Mouse (Mus musculus): ENCODE results near the gene Clcn5.

Gene Clcn5

DNA sequence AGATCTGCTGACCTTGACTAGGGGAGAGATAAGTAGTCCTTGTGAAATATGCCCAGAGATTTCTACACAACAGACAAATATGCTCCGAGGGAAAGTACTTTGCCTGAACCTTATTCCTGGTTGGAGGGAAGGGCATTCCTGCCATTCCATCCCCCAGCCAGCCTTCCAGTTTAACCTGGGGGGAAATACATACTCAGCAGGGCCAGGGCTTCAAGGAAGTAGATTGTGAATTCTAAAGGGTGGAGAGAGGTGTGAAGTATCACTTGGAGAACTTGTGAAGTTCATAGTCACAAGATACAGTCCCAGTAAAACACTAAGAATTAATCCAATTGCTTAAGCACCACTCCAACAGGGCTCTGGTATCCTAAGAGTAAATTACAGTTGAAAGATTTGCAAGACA, 121.3 kb downstream of the Clcn5 start:
- DNase-seq (ENCODE audit: low read depth in 2 of 2, low spot score in 2 of 2) = no peak

DNA sequence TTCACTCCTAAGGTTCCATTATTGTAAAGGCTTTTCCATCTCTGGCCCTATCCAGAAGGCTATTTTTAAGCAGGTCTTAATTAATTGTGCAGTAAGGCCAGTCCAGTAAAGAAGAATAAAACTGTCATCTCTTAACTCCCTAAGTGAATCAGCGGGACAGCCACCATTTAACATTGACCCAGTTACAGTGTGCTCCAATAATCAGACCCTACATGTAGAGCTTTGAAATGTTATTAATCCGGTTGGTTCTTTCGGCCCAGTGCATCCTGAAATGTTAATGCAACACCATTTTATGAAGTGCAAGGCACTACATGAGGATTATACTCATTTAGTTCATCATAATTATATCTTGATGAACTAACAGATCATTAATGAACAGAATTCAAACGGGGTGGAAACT, 128.3 kb downstream of the Clcn5 start:
- no peak for DNase-seq (ENCODE audit: low read depth in 2 of 2, low spot score in 2 of 2)

DNA sequence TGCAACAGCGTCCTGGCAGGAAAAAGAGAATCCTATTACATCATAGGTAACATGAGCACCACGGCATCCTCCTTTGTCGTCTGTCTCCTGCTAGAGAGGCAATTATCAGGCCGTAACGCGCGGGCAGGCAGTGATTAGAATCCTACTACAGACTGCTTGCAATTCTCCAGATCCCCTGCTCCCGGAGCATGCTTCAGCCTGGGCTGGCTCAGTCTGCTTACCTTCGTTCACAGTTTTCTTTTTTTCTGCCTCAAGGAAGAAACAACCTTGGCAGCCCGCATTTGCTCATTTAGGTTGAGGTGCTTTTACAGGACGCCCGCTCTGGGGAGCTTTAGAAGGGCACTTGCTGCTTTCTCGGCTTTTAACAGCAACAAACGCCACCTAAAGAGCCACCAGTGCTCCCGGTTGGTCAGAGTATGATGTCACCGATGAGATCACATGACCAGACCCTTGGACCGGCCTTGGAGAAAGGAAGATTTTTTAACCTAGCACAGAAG, 130.8 kb downstream of the Clcn5 start:
- no peak for DNase-seq (ENCODE audit: low read depth in 2 of 2, low spot score in 2 of 2)

DNA sequence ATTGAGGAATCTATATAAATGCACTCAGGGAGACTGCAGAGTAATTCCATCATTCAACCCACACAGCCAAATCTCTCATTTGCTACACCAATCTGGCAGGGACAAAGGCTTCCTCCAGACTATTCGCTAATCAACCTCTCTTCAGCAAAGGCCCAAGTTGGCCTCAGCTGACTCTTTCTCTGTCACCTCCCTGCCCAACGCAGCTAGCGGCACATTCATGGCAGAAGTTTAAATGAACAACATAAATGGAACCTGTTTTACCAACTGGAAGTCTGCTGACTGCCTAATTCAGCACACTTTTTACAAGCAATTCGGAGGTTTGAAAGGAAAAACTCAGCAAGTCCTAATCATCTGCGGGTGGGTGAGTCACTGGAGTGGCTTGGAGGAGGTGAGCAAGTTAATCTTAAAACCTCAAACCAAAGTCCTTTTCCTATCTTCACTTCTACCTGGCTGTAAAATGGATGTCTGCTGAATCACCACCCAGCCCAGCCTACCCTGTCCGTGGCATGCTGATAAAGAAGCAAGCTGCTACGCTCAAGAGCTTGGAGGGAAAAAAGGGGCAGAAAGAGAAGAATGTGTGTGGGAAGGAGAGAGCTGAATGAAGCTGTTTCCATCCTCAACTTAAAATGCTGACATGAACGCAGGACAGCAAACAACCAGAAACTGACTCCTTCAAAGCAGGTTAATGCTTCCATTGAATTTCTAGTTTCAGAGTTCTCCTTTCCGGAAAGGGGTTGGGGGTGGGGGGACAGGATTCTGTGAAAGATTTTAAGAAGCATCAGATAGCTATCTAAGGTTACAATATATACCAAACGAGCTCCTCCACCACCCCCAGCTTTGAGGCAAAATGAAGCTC, 131.5 kb downstream of the Clcn5 start:
- DNase-seq (ENCODE audit: low read depth in 2 of 2, low spot score in 2 of 2) = no peak

DNA sequence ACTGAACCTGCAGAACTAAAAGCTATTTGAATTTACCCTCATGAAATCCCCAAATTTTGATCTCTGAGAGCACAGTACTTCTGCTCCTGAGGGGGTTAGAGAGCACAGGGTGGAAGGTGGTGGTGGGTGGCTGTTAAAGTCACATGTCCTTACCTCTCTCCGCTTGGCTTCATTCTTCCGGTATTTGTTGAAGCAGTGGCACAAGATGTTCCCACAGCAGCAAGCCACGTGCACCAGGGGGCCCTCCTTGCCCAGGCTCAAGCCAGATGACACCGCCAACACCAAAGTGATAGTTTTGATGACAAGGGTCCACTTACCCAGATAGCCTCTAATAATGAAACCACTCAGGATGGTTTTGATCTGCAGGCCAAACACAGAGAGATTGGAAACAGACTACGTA, 149.0 kb downstream of the Clcn5 start:
- DNase-seq (ENCODE audit: low read depth in 2 of 2, low spot score in 2 of 2) = no peak

DNA sequence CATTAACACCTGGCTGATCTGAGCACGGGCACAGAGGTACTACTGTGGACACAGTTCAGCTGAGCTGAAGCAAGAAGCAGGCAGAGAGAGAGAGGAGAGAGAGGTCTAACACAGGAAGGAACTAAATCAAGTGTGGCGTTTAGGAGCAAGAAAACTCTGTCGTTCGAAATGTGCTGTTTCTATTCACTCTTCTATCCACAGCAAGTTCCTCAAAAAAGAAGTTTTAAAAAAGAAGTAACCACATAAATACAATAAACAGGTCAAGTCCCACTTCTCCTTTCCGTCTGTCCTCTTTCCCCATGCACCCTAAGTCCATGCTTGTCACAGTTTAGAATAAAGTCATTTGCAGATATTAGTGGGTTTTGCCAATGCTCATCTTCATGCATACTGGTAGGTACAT, 150.4 kb downstream of the Clcn5 start:
- no peak for DNase-seq (ENCODE audit: low read depth in 2 of 2, low spot score in 2 of 2)

DNA sequence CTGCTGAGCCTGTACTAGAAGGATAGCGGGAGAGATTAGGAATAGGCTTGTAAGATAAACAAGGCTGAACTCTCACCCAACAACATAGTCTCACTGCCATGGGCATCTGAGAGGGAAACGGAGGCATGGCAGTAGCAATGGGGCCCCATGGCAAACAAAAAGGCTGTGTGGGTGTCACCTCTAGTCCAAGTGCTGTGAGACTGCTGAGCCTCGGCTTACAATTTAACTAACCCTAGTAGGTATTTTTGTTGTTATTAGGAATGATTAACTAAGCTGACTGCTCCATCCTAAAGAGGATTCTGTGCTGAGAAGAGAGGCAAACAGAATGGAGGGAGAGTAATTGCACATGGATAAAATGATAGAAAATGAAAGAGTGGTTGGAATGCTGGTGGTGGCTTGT, 161.2 kb downstream of the Clcn5 start:
- DNase-seq (ENCODE audit: low read depth in 2 of 2, low spot score in 2 of 2) = no peak

DNA sequence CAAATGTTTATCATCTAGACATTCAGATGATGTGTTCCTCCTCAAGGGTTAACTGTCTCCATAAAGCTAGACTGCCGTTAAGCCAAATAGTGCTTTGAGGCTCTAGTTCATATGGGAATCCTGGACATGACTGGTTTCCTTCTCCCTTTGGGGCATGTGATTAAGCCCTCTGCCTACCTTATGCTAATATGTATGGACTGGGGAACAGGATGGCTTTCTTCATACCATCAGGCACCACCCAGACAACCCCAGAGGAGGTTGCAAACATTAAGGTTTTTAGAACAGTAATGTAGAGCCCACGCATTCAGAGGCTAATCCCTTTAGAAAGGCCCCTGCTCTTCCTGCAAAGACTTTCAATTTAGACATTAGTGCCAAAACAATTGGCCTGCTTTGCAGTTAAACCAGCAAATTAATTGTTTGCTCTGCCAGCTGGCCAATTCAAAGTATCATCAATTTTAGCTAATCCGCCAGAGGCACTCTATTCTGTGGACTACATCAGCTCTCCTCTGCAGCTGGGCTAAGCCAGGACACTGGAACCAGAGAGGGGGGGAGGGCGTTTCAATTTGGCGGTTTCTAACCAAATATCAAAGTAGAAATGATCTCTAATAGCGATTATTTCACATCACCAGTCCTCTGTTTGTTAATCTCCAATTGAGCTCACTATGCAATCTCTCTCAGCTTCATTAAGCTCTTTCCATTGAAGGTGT, 163.0 kb downstream of the Clcn5 start:
- DNase-seq (ENCODE audit: low read depth in 2 of 2, low spot score in 2 of 2) = no peak

DNA sequence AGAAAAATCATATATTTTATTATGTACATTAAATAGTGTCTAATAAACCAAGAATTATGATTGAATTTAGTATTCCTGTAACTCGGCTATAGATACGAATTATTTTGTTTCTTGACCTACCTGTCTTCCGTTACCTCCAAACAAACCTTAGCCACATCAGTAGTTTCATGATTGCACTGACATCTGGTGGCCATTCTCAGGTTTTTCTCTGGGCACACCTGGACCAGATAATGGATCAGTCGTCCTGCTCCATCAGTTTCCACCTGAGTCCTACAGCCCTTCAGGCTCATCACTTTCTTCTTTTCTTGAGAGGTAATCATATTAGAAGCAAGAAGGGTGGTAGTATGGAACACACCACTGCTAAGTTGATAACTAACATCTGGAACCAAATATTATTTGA, 169.0 kb downstream of the Clcn5 start:
- no peak for DNase-seq (ENCODE audit: low read depth in 2 of 2, low spot score in 2 of 2)

DNA sequence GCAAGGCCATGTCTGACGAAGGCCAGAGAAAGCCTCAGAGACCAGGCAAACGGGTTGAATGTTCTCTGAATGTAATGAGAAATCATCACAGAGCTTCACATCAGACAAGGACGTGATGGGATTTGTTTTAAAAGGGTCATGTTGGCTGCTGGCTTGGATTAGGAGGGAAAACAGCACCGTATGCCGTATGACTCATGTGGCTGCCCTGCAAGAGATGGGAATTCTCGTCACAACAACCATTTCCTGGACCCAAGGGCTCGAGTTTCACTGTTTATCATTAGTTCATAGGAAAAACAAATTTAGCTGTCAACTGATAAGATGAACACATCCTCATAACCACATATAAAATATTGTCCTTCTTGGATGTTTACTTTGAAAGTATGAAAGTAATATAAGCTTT, 173.0 kb downstream of the Clcn5 start:
- no peak for DNase-seq (ENCODE audit: low read depth in 2 of 2, low spot score in 2 of 2)

DNA sequence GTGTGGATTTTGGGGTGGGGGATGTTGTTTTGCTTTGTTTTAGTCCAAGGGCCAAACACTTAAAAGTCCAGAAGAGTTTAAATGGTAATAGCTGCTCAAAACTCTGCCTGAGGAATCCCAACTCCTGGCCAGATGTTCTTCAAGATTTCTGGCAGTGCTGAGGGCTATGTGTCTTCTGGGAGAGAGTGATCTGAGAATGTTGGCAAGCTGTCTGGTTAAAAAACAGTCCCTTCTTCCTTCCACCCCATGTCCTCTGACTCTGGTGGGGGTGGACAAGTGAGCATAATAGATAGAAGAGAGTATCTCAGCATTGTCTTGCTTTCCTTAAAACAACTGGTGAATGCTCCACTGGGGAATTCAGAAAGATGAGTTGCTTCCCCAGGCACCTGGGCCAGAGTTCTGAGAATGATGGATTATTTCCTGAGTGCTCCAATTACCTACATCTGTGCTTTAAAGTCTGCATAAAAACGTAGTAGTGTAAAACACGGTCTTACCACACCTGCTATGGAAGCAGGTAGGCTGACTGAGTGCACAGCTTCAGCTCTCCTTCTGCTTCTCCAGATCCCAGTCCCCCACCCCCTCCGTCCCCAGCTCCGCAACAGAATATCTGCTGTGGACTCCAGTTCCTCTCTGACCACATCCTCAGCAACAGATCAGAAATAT, 197.4 kb downstream of the Clcn5 start:
- no peak for DNase-seq (ENCODE audit: low read depth in 2 of 2, low spot score in 2 of 2)

DNA sequence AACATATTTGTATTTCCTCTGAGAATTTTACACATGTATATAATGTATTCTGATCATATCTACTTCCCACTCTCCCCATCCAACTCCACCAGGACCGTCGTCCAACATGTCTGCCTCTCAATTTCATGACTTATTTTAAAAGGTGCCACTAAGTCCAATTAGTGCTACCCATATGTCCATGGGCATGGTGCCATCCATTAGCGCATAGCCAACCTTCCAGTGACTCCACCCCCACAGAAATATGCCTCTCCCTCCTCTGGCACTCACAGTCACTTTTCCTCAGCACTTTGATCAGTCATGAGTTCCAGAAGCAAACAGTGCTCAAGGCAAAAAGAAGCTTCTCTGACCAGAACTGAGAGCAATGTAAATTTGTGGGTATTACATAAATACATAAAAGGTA, 204.3 kb downstream of the Clcn5 start:
- DNase-seq (ENCODE audit: low read depth in 2 of 2, low spot score in 2 of 2) = no peak

All from CD8-positive naive resting alpha-beta T cell, adult 2 months (primary cell).